Mouse (Mus musculus): ENCODE measurements around the gene Mlx.
A peak's percentile ranks its signal among the peaks of the same experiment; 100 is the strongest.

The Mlx gene

DNA sequence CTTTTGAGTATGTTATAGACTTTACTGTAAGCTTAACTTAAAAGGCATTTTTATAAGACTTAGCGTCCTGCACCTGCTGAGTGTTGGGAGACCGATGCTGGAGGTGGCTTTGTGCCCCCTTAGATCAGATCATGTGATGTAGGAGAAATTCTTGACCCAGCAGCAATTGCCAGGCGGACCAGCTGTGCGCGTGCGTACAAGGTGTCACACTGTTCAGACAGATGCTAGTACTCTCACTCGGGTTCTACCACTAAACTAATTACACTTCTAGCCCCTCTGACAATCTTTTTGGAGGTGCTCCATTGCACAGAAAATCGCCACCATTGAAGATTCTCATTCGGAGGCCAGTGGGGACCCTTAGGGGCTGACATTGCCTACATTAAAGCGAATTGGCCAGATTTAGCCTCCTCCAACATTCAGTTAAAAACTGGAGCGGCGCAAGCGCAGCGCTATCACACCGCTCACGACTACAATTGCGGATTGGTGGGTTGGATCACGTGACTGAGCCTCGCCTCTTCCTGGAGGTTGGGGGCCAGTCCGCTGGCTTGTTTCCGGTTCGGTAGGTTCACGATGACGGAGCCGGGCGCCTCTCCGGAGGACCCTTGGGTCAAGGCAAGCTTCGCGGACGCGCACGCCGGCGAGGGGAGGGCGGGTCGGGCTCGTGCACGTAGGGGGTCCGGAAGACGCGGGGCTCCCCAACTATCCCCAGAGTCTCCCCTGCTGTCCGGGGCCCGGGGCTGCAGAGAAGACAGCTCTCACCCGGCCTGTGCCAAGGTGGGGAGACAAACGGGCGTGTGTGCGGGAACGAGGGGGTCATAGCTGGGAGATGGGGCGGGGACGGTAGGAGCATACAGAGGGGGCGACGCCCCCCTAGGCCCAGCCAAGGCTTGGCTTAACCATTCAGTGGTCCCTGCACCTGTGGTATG is at the start of gene Mlx:
TSS of gene Mlx (plus strand) at position 522 of the 926 bp plus-strand sequence.
- peak; percentile 92 to 94 for DNase-seq (ENCODE audit: low spot score in 2 of 2)

DNA sequence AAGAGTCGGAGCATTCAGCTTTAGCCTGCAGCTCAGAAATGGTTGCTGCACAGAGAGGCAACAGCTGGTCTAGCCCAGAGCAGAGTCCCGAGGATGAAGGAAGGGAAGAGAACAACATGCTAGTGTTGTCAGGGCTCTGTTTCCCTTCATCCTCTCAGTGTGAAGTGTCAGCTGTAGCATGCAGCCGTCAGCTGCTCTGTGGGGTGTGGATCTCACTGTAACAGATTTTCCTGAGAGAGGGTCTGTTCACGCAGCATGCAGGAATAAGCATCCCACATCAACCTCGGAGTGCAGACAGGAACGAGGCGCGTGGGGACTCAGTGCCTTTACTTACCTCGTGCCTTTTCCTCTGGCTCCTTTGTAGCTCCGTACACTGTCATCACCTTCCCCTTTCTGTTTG is 49.3 kb upstream of the Mlx start:
- DNase-seq (ENCODE audit: low spot score in 2 of 2): no peak

DNA sequence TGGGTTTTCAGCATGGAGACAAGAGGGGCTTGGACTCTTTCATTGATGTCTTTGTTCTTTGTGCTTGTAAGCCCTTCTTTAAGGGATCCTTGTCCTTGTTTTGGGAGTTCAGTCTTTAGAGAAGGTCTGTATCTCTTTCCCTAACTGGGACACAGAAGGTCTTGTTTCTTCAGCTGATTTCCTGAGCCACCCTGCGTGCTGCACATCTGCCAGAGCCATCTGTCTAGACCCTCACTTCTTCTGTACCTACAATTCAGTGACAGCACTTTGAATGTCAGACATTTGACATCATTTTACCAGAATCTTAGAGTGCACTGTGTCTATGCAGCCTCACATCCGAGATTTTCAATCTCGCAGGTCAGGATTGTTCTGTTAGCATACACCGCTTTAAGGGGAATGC is 41.3 kb upstream of the Mlx start:
- DNase-seq (ENCODE audit: low spot score in 2 of 2): no peak

DNA sequence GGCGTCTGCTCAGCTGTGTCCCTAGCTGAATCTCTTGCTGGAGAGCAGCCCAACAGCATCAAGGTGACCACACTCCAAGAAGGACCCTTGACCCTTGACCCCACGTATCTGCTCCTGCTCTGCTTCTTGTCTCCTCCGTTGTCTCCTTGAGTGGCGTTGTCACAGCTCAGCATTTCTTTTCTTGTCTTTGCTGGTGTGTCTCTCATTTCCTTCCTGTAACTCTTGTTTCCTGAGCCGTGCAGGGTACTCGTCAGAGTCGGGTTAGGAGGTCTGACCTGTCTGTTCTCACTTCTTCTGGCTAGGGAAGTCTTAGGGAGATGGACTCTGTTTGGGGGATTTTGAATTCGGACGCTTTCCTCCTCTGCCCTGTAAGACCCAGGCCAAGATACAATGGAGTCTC is 40.6 kb upstream of the Mlx start:
- no peak for DNase-seq (ENCODE audit: low spot score in 2 of 2)

DNA sequence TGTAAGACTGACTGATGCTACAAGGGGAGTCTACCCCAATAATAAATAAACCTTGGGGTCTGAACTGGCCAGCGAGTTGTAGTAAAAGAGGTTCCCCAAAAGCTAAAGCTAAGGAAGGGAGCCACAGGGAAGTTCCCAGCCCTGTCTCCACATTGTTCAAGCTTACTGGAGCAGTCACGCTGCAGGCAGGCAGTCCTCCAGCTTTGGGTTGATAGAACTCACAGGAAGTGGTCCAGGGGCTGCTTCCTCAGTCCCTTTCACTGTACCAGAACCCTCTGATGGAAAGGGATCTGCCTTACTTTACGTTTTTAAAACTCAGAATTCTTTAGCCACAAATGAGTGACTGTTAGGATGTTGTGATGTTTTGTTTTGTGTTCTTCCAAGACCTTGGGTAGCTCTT is 39.6 kb upstream of the Mlx start:
- no peak for DNase-seq (ENCODE audit: low spot score in 2 of 2)

DNA sequence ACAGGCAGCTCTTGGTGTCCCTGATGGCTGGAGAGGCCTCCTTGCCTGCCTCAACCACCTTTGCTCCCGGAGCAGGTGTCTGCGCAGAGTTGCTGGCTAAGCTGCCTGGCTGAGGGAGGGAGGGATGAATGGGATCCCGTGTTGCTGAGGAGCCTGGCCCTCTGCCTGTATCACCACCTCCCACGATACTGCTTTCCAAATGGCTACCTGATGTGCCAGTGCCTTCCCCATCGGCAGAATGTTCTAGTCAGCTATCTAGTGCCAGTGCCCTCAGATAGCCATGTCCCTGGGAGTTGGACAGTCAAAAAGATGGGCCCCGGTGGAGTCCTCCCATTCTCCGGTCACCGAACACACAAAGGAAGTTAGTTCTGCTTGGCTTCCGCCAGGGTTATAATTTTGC is 36.7 kb upstream of the Mlx start:
- no peak for DNase-seq (ENCODE audit: low spot score in 2 of 2)

DNA sequence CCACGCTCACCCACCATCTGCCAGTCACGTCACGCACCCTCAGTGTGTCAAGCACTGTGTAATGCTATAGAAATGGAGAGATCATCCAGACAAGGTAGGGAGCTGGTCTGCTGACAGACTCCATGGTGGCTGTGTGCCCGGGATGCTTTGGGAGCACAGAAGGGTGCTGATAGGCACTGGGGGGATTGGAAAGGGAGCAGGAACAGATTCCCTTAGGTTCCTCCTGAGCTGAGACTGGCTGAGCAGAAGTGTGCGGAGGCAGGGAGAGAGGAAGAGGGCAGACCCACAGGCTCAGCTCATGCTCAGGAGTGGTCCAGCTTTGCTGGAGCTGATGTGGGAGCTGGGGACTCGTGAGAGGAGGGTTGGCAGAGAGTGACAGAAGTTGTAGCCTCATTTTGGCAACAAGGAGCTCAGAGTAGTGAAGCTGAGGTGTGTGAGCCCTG is 36.0 kb upstream of the Mlx start:
- DNase-seq (ENCODE audit: low spot score in 2 of 2): no peak

DNA sequence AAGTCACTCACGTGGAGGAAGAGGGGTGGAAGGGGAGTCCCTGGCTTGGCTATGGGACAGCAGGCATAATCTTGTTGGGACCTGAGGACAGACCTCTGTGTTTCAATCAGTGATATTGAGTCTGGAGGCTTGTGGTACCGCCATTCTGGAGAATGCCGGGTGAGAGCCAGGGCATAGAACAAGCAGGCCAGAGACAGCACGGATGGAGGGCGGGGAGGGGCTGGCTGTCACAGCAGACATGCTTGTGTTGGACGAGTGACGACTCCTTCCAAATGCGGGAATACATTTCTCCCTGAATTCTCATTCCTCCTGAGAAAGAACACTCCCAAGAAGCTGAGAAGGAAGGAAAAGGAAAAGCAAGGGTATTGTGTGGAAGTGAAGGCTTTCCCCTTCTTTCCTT is 35.5 kb upstream of the Mlx start:
- no peak for DNase-seq (ENCODE audit: low spot score in 2 of 2)

DNA sequence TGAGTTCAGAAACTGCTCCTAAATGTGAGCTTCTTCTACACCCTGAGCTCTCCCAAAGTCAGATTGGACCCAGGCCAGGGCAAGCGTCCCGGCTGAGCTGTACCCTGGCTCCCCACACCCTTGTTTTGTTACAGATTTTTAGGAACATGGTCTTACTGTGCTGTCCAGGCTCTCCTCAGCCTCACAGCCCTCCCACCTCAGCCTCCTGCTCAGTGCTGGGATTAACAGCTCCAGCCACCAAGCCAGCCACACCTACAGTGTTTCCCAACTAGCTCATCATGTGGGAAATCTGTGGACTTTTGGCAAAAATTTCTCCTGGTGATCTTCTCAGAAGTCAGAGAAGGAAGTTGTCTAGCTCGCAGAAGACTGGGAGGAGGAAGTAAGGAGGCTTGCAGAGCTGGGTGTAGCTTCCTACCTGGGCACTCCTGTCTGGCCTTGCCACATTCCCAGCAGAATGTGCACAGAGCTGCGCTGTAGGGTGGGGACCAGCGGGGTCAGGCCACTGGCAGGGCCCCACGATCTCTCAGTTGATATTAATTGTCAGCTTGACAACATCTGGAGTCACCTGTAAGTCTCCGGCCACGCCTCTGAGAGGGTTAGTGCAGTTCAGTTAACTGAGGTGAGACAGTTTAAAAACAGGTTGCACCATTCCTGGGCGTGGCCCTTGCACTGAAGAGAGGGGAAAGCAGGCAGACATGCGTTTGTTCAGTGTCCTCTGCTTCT is 34.2 kb upstream of the Mlx start:
- peak; percentile 47 to 59 for DNase-seq (ENCODE audit: low spot score in 2 of 2)

DNA sequence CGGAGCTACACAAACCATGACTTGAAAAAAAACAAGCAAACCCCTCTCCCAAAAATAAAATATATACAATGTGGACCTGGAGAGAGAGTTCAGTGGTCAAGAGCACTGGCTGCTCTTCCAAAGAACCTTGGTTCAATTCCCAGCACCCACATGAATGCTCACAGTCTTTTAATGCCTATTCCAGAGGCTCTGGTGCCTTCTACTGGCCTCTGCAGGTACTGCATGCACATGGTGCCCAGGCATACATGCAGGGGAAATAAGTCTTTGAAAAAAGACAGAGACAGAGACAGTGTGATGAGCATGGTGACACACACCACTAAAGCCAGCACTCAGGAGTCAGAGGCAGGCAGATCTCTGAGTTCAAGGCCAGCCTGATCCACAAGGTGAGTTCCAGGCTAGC is 33.1 kb upstream of the Mlx start:
- no peak for DNase-seq (ENCODE audit: low spot score in 2 of 2)

DNA sequence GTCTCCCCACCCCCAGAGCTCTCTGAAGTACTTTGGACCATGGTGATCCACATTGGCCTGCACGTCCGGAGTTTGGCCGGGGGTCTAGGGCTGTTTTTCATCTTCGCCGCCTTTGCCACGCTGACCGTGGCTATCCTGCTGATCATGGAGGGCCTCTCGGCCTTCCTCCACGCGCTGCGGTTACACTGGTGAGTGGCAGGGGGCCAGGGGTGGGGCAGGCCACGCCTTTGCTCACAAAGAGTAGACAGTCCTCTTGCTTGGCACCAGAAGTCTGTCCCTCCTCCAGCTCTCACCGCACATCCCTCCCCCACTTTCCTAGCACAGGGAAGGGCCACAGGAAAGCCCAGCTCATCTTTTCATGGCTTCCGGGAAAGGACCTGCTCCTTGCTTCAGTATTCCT is 31.7 kb upstream of the Mlx start:
- DNase-seq (ENCODE audit: low spot score in 2 of 2): no peak

DNA sequence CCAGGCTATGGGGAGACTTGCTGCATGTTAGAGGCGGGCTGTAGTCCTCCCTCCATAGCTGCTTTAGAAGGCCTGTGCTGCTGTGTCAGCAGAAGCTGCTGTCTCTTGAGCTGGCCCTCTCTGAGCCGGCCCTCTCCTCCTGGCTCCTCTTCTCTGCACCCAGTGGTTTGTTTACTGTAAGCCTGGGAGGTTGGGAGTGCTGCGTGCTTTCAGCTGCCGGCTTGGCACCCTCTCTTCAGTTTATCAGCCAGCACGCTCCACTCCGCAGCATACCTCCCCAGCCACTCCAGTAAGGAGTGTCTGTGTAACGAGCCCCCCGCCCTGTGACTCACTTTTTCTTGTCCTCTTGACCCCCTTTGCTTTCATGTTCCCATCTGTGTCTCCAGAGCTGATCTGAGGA is 30.2 kb upstream of the Mlx start:
- DNase-seq (ENCODE audit: low spot score in 2 of 2): peak; percentile 61 to 69

DNA sequence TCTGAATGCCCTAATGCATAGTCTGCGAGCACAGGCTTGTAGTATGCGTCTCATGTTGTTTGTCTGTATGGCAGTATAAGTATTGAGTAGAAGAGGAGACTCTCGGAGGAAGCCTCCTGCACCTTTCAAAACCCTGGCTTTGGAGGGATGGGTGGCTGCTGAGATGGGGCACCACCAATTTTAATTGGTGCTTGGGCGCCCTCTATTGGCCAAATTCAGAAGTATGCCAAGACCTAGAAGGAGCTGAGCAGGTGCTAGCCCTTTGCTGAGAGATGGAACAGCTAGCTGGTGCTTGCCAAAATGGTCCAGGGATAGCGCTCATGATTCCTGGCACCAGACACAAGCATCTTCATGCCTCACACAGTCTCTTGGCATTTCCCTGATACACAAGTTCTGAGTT is 29.2 kb upstream of the Mlx start:
- DNase-seq (ENCODE audit: low spot score in 2 of 2): peak; percentile 79 to 87

DNA sequence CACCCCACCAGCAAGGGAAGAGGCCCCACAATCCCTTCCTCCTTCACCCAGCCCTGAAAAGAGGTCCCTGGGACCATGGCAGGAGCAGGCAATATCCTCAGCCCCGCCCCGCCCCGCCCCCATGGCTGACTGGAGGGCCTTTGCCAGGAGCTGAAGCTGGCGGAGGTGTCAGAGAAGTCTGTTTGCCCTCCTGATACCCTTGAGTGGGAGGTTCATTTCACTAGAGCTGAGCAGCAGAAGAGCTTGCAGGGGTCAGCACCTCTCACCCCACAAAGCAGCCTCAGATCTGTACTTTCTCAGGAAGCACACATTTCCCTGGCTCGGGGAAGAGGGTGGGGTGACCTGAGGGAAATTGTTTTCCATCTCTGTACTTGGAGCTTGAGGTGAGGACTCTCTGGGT is 28.4 kb upstream of the Mlx start:
- DNase-seq (ENCODE audit: low spot score in 2 of 2): peak; percentile 70 to 85

DNA sequence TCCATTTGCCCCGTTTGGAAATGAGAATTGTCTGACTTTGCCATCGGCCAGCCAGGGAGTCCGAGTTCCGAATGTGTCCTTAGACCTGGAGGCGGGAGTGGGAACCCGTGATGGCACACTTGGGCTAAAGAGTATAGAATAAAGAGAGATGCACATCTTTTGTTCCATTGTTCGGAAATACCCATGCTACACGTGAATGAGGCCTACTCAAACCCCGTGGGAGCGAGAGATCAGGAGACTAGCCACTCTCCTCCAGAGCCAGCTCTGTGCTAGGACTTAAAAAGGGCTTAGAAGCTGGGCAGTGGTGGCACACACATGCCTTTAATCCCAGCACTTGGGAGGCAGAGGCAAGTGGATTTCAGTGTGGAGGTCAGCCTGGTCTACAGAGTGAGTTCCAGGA is 27.6 kb upstream of the Mlx start:
- DNase-seq (ENCODE audit: low spot score in 2 of 2): no peak

DNA sequence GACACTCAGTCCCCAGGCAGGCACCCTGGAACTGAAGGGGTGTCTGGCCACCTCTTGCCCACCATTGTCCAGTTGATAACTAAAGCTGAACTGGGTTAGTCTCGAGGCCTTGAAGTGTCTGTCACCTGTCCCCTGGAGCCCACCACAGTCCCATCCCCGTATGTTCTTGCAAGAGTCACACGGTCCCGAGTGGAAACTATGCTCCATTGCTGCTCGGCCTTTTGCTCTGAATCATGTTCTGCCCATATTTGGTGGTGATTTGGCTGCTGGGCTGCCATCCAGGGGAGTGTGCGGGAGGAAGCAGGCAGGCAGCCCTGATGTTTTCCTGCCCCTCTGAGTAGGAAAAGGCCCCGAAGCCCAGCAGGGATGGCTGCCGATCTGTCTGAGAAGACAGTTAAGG is 27.0 kb upstream of the Mlx start:
- DNase-seq (ENCODE audit: low spot score in 2 of 2): peak; percentile 82 to 87

DNA sequence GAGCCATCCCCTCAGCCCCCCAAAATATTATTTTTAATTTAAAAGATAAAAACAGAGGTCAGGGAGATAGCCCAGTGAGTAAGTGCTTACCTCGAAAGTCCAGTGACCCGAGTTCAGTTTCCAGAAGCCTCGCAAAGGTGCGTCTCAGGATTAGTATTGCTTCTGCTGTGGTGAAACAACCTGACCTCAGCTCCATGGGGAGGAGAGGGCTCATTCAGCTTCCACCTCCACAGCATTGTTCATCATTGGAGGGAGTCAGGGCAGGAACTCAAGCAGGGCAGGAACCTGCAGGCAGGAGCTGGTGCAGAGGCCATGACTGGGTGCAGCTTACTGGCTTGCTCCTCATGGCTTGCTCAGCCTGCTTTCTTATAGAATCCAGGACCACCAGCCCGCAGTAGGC is 26.0 kb upstream of the Mlx start:
- DNase-seq (ENCODE audit: low spot score in 2 of 2): no peak

DNA sequence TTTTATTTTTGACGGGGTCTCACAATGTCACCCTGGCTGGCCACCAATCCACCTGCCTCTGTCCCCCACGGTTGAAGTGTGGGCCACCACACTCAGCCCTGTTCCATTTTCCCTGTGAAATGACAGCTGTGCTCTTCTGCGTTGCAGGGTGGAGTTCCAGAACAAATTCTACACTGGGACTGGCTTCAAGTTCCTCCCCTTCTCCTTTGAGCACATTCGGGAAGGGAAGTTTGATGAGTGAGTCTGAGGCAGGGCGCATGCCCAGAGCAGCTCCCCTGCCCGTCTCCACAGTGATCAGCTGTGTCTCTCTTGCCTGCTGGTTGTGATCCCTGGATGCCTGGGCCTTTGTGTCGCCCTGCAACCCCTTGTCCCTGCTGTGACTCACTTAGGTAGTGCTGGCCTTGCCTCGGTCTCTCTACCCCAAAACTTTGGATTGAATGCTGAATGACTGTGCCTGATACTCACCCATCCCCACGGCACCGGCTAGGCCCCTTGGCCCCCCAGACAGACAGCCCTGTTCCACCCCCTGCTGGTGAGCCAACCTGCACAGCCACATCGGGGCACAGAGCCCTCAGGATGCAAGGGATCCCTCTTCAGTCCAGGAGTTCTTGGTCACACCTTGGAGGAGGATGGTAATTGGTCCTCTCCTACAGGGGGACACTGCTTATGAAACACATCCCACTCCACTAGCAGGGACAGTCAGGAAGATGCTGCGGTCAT is 24.8 kb upstream of the Mlx start:
- peak; percentile 84 to 87 for DNase-seq (ENCODE audit: low spot score in 2 of 2)

DNA sequence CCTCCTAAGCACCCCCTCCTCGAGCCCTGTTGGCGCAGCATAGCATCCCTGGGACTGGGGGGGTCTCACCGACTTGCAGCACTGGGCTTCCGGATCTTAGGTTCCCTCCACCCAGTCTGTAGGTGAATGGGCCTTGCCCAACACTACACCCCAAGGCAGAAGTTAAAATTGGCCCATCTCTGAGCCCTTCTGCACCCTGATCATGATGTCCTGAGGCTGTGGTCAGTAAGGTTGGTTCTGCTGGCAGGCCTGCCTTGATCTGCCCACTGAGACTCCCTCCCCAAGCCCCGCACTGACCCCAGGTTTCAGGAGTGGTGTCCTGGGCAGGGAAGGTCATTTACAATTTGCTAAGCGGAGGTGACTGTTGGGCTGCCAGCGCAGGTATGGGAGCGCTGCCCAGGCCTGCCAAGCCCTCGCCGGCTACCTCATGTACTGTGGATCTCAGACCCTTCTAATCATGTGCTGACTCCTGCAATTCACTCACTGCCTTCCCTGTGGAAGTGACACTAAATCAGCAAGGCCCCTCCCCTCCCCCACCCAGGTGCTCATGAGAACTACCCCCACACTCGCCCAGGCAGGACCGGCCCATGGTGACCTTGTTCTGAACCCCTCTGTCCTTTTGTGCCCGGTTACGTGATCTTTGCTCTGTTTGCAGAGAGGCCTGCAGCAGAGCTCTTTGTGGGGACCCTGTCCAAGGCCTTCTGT is 24.0 kb upstream of the Mlx start:
- DNase-seq (ENCODE audit: low spot score in 2 of 2): no peak

DNA sequence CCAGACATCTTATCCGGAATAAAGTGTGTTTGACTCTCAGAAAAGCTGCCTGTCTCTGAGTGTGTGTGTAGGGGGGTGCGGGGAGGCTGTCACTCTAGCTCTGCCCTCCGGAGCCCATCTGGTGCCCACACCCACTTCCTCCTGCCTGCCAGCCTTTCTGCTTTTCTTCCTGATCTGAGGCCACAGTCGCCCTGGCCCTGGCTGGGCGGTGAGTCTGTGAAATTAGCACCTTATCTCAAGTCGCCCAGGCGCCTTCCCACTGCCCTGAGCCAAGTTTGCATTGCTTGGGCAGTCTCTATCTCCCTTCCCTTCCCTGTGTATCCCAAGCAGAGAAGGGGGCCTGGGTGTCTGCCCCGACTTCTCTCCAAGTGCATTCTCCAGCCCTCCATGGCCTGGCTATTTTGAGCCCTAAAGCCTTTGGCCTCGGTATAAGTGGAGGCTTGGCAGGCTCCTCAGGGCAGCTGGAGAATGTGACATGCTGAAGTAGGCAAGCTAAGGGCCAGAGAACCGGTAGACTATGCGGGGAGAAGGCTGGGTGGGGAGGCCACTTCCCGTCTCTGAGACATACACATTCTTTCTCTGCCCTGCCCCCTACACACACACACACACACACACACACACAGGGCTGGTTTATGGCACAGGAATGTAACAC is 23.3 kb upstream of the Mlx start:
- DNase-seq (ENCODE audit: low spot score in 2 of 2): peak; percentile 87 to 90

DNA sequence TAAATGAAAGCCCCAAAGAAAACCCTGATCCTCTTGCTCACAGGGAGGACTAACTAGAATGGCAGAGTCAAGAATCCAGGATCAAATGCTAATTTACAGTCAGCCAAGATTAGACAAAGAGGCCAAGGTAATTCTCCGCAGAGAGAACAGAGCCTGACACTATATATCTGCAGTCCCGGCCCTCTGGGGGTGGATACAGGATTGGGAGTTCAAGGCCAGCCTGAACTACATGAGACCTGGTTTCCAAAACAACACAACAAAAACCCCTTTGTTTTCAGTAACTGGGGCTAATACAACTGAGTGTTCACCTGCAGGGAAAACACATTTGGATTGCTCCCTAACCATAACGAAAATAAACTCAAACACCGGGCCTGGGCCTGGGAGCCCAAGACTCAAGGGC is 22.6 kb upstream of the Mlx start:
- DNase-seq (ENCODE audit: low spot score in 2 of 2): no peak

All from heart, adult 9 months (tissue).